Mouse (Mus musculus) cerebellum, adult 9-11 months (tissue): ENCODE data around the gene Gpnmb.
A peak's percentile ranks its signal among the peaks of the same experiment; 100 is the strongest.

Source experiments
- DNase-seq: peaks from one replicate; pipeline ENCODE4 v3.0.0; 2022

The Gpnmb gene

GRCm38 (mm10) chr6:49036275-49037267 is at the start of gene Gpnmb:
TSS of gene Gpnmb (plus strand) at chr6:49036546.
- no peak for DNase-seq

- DNase-seq = no peak
Observed at GRCm38 (mm10) chr6:48989971-48990370, 46.4 kb upstream of the Gpnmb start.

GRCm38 (mm10) chr6:48991991-48992390 is 44.4 kb upstream of the Gpnmb start:
- DNase-seq = no peak

GRCm38 (mm10) chr6:48998186-48998585 is 38.2 kb upstream of the Gpnmb start:
- DNase-seq = no peak

GRCm38 (mm10) chr6:48998796-48999195 is 37.5 kb upstream of the Gpnmb start:
- no peak for DNase-seq

- no peak for DNase-seq
Observed at GRCm38 (mm10) chr6:49003381-49003780, 33.0 kb upstream of the Gpnmb start.

GRCm38 (mm10) chr6:49007981-49008380 is 28.4 kb upstream of the Gpnmb start:
- peak; percentile 32 for DNase-seq

GRCm38 (mm10) chr6:49008420-49009160 is 27.8 kb upstream of the Gpnmb start:
- no peak for DNase-seq

GRCm38 (mm10) chr6:49009161-49009555 is 27.2 kb upstream of the Gpnmb start:
- no peak for DNase-seq

GRCm38 (mm10) chr6:49009665-49010064 is 26.7 kb upstream of the Gpnmb start:
- no peak for DNase-seq

GRCm38 (mm10) chr6:49011191-49011590 is 25.2 kb upstream of the Gpnmb start:
- no peak for DNase-seq

- no peak for DNase-seq
Observed at GRCm38 (mm10) chr6:49013023-49013422, 23.3 kb upstream of the Gpnmb start.

GRCm38 (mm10) chr6:49013458-49013857 is 22.9 kb upstream of the Gpnmb start:
- no peak for DNase-seq

GRCm38 (mm10) chr6:49017150-49017549 is 19.2 kb upstream of the Gpnmb start:
- DNase-seq = no peak

GRCm38 (mm10) chr6:49019341-49019740 is 17.0 kb upstream of the Gpnmb start:
- DNase-seq = no peak

GRCm38 (mm10) chr6:49021141-49022012 is 15.0 kb upstream of the Gpnmb start:
- peak; percentile 30 for DNase-seq

GRCm38 (mm10) chr6:49022384-49022783 is 14.0 kb upstream of the Gpnmb start:
- no peak for DNase-seq

- no peak for DNase-seq
Observed at GRCm38 (mm10) chr6:49023315-49023714, 13.0 kb upstream of the Gpnmb start.

GRCm38 (mm10) chr6:49025290-49025689 is 11.1 kb upstream of the Gpnmb start:
- no peak for DNase-seq

GRCm38 (mm10) chr6:49026496-49026895 is 9.8 kb upstream of the Gpnmb start:
- no peak for DNase-seq

GRCm38 (mm10) chr6:49028019-49028418 is 8.3 kb upstream of the Gpnmb start:
- no peak for DNase-seq

GRCm38 (mm10) chr6:49028708-49029107 is 7.6 kb upstream of the Gpnmb start:
- no peak for DNase-seq

- no peak for DNase-seq
Observed at GRCm38 (mm10) chr6:49031230-49031629, 5.1 kb upstream of the Gpnmb start.
